Mouse (Mus musculus): ENCODE data around the gene Mrgprb8.
"Not testable (repeated sequence)": the region's sequence is repeated elsewhere in the genome, so short reads cannot be mapped to it uniquely, and the experiment has no call there.

The Mrgprb8 gene

DNA sequence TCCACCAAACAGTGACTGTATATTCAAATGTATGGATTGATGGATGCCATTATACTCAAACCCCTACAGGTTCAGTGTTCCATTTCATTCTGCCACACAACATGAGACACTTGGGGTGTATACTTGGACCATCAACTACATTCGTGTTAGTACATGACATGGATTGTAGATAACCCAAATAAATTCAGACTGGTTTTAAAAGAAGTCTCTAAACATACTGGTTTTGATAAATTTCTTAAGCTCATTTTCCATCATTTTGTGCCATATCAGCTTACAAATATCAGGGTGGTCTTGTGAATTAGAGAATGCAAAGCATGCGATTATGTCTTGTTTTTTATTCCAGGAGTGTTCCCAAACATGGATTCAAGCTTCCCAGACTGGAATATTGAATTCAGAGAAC, at the start of gene Mrgprb8:
Gene Mrgprb8 (plus strand): TSS at position 301 of the 400 bp plus-strand sequence.
- DNase-seq, result no peak

- not testable (repeated sequence) for DNase-seq
These were observed 47.6 kb downstream of the Mrgprb8 start for GRCm38 (mm10) chr7:48435936-48436335.

GRCm38 (mm10) chr7:48436581-48436980, 48.3 kb downstream of the Mrgprb8 start:
- no peak for DNase-seq

Data from cerebellum, postnatal 25 days (tissue).